Mouse (Mus musculus) kidney, adult 2 months (tissue): ENCODE results near the gene Gabrr3. TPM values are rescaled to one million over a fixed set of nuclear protein-coding genes. Genes with fewer than 3 reads are reported as not detected.

Source experiments
- DNase-seq: peaks from one replicate; pipeline ENCODE4 v3.0.0; 2021
- H3K27ac ChIP-seq: fragments of 200-500 bp; 2 replicates; pipeline ENCODE4 v1.5.1; 2012; ENCODE audit warnings: low read depth, low read length, control low read depth, inconsistent platforms; ENCODE audit not compliant: insufficient read depth
- H3K27me3 ChIP-seq: fragments of 200-500 bp; replicated peaks from 2 replicates; pipeline ENCODE4 v1.6.1; 2012; ENCODE audit warnings: mild to moderate bottlenecking, moderate library complexity, low read length, inconsistent platforms; ENCODE audit not compliant: control insufficient read depth, insufficient read depth
- H3K36me3 ChIP-seq: fragments of 200-500 bp; 2 replicates; pipeline ENCODE4 v1.6.1; 2012; ENCODE audit warnings: mild to moderate bottlenecking, moderate library complexity, low read length, inconsistent platforms; ENCODE audit not compliant: control insufficient read depth, insufficient read depth
- H3K4me1 ChIP-seq: fragments of 200-500 bp; 2 replicates; pipeline ENCODE4 v1.6.1; 2011; ENCODE audit warnings: low read length; ENCODE audit not compliant: control insufficient read depth, insufficient read depth
- H3K4me3 ChIP-seq: fragments of 200-500 bp; 2 replicates; pipeline ENCODE4 v1.5.1; 2011; ENCODE audit warnings: mild to moderate bottlenecking, low read depth, low read length, control low read depth; ENCODE audit not compliant: insufficient read depth
- CTCF ChIP-seq: fragments of 200-500 bp; conservative IDR thresholded peaks from 2 replicates; pipeline ENCODE4 v1.5.1; 2011; ENCODE audit warnings: low read depth, mild to moderate bottlenecking, control low read depth, low read length, moderate library complexity, mixed read lengths; ENCODE audit not compliant: insufficient read depth, insufficient read length
- POLR2A ChIP-seq: fragments of 200-500 bp; IDR thresholded peaks from one replicate; pipeline ENCODE4 v1.6.1; 2011; ENCODE audit warnings: low read depth, low read length, control low read depth
- WGBS: fragments of 180-500 bp; shearing (Covaris S2); methylation state at CpG from one replicate; pipeline ENCODE4 v1.1.7; 2018; 5-methylcytosine and 5-hydroxymethylcytosine counted together
- polyA plus RNA-seq: library from polyadenylated mRNA; depleted of rRNA; stranded (reverse); fragments of >200 nt; gene quantifications from 2 replicates; pipeline ENCODE4 v1.2.3, GENCODE M21; 2012; rRNA removed

The Gabrr3 gene
- not detected in 2 replicates for polyA plus RNA-seq

GRCm38 (mm10) chr16:59407032-59407431, at the start of gene Gabrr3:
Gabrr3 (plus strand) TSS chr16:59407332.
- Histone ChIP-seq H3K4me3 (no peak within 1 kb of the TSS), H3K4me1 (no peaks in the 10 kb centered on the region), H3K27me3 (no peaks in the 10 kb centered on the region), H3K27ac (no peak within 1 kb of the TSS), H3K36me3 (no peaks in the 10 kb centered on the region)
- TF ChIP-seq CTCF (no peak), POLR2A (no peak)
- 69% methylated on average over 5 of the region's 5 CpGs for WGBS
- DNase-seq: no peak

GRCm38 (mm10) chr16:59363893-59364292, 43.2 kb upstream of the Gabrr3 start, which contains the start of gene Olfr209:
Olfr209 (minus strand) TSS chr16:59363993.
- Histone ChIP-seq H3K27ac (no peak within 1 kb of the TSS), H3K4me3 (no peak within 1 kb of the TSS), H3K36me3 (no peaks in the 10 kb centered on the region), H3K27me3 (no peaks in the 10 kb centered on the region), H3K4me1 (no peaks in the 10 kb centered on the region)
- no peak for DNase-seq
- TF ChIP-seq POLR2A: no peak
- TF ChIP-seq CTCF: no peak
- 74% methylated on average over 2 of the region's 2 CpGs for WGBS

- H3K27ac ChIP-seq: no peak overlapping the region
- DNase-seq: no peak
- no peaks in the 10 kb centered on the region for H3K27me3 ChIP-seq
- H3K36me3 ChIP-seq: no peaks in the 10 kb centered on the region
- 56% methylated on average over 3 of the region's 3 CpGs for WGBS
- H3K4me3 ChIP-seq: no peak overlapping the region
- no peaks in the 10 kb centered on the region for H3K4me1 ChIP-seq
- no peak for TF ChIP-seq CTCF
- TF ChIP-seq POLR2A: no peak
Observed at GRCm38 (mm10) chr16:59393300-59393699, 13.8 kb upstream of the Gabrr3 start.

GRCm38 (mm10) chr16:59401102-59401501, 6.0 kb upstream of the Gabrr3 start:
- H3K36me3 ChIP-seq: no peaks in the 10 kb centered on the region
- no peaks in the 10 kb centered on the region for H3K27me3 ChIP-seq
- no peaks in the 10 kb centered on the region for H3K4me1 ChIP-seq
- no peak overlapping the region for H3K4me3 ChIP-seq
- H3K27ac ChIP-seq: no peak overlapping the region
- TF ChIP-seq POLR2A (no peak), CTCF (peak; percentile 29; the same call in 1 of the 2 replicates)
- no peak for DNase-seq
- 74% methylated on average over 7 of the region's 7 CpGs for WGBS

- TF ChIP-seq CTCF: no peak
- TF ChIP-seq POLR2A: no peak
- no peaks in the 10 kb centered on the region for H3K36me3 ChIP-seq
- H3K4me1 ChIP-seq: no peaks in the 10 kb centered on the region
Observed at GRCm38 (mm10) chr16:59401985-59402384, 5.1 kb upstream of the Gabrr3 start.

GRCm38 (mm10) chr16:59403684-59404083, 3.4 kb upstream of the Gabrr3 start:
- peak; percentile 58 for TF ChIP-seq CTCF
- no peak for TF ChIP-seq POLR2A
- Histone ChIP-seq H3K36me3 (no peaks in the 10 kb centered on the region), H3K4me1 (no peaks in the 10 kb centered on the region), H3K4me3 (no peak overlapping the region), H3K27ac (no peak overlapping the region), H3K27me3 (no peaks in the 10 kb centered on the region)
- WGBS: 9% methylated on average over 4 of the region's 4 CpGs
- peak; percentile 22 for DNase-seq

More at GRCm38 (mm10) chr16:59401985-59402384, 5.1 kb upstream of the Gabrr3 start:
- Histone ChIP-seq H3K27me3 (no peaks in the 10 kb centered on the region), H3K4me3 (no peak overlapping the region), H3K27ac (no peak overlapping the region)
- DNase-seq: no peak
- 72% methylated on average over 4 of the region's 4 CpGs for WGBS

- WGBS: 38% methylated on average over 9 of the region's 9 CpGs
- Histone ChIP-seq H3K27me3 (no peaks in the 10 kb centered on the region), H3K27ac (no peak overlapping the region), H3K36me3 (no peaks in the 10 kb centered on the region), H3K4me3 (no peak overlapping the region), H3K4me1 (no peaks in the 10 kb centered on the region)
- DNase-seq: no peak
- no peak for TF ChIP-seq CTCF
- no peak for TF ChIP-seq POLR2A
Observed at GRCm38 (mm10) chr16:59404798-59405197, 2.3 kb upstream of the Gabrr3 start.
